Mouse (Mus musculus) spleen, postnatal 14 days (tissue): ENCODE data around the gene 9430015G10Rik.

Source experiments
- DNase-seq, 2 experiments: peaks; one replicate each; pipeline ENCODE4 v3.0.0; 2021 to 2022; ENCODE audit warnings: low spot score in 2 of 2

The 9430015G10Rik gene

DNA sequence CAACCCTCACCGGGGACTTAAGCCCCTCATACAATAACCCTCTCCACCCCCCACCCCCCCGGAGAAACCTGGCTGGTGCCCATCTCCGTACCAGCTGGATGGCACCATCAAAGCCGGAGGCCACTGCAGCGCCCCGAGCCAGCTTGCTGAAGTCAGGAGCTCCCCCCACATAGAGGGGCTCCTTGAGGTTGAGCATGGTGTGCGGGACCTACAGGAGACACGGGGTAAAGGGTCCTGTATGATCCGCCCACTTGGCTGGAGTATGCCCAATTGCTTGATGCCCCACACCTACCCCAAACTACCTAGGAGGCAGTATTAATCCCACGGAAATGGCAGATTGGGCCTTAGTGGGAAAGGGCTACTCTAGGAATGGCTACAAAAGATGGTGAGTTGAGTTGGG, 59.3 kb downstream of the 9430015G10Rik start:
- no peak for DNase-seq

DNA sequence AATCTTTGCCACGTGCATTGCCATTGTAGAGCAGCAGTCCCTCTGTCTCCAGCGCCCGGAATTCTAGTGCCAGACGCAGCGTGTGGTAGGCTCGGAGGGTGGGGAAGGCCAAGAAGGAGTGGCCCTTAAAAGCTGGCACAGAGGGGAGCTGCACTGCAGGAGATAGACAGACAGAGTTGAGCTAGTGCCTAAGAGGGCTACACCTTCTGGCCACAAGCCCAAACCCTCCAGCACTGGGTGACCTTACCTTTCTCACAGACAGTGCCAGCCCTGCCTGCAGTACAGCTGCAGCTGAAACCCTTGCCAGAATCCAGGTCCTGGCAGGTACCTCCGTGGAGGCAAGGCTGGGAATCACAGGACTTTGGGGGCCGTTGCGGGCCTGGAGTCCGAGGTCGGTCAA, 62.0 kb downstream of the 9430015G10Rik start:
- no peak for DNase-seq
